Mouse (Mus musculus) kidney, postnatal 14 days (tissue): ENCODE measurements around the gene Adcy5.

Source experiments
- DNase-seq: peaks from one replicate; pipeline ENCODE4 v3.0.0; 2022; ENCODE audit warnings: mixed read lengths

The Adcy5 gene

GRCm38 (mm10) chr16:35156832-35157231 lies 2.2 kb downstream of the Adcy5 start:
- peak; percentile 14 for DNase-seq

DNA sequence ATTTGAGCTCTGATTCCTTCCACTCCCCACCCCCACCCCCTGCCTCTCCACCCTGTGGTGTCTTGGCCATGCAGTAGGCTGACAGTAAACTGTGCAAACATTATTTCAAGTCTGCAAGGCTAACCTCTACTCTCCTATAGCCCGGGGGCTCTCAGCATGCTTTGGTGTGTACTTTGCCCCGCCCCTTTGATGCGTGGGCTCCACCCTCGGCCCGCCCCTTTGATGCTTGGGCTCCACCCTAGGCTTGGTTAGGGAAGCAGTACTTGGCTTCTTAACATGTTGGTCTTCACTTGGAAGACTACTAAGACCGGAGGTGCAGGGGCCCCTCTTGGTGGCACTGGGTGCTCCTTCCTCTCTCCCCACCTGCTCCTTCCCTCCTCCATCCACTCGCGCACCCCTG lies 4.9 kb downstream of the Adcy5 start:
- DNase-seq = no peak

GRCm38 (mm10) chr16:35159991-35160390 lies 5.3 kb downstream of the Adcy5 start:
- no peak for DNase-seq

GRCm38 (mm10) chr16:35164361-35165224 lies 9.9 kb downstream of the Adcy5 start:
- no peak for DNase-seq

DNA sequence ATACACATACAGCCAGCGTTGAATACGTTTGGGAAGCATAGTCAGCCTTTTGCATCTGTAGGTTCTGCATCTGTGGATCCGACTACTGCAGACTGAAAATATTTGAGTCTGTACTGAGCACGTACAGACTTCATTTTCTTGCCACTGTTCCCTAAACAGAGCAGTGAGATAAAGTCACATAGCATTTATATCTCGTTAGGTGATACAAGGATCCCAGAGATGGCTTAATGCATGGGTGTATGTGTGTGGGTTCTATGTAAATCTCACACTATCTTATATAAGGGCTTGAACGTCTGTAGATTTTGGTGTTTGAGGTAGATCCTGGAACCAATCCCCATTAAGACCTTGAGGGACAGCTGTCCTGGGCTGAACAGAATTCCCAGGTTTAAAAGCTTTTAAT lies 10.7 kb downstream of the Adcy5 start:
- DNase-seq = no peak

DNA sequence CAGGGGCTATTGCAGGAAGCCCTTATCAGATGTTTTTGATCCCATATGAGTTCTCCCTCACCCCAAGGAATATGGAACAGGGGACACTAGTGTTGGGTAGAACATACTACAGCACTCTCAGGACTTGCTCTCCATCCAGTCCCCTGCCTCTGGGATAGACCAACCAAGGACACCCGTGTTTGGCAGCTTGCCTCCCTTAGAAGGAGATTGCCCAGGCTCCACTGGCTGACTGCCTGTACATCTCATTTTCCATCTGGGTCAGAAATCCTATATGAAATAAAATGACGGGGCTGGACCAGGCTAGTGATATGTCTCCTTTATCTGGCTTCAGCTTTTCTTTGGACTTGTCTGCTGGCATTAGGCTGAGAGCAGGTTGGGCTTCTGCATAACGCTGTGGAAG lies 11.1 kb downstream of the Adcy5 start:
- DNase-seq = no peak

DNA sequence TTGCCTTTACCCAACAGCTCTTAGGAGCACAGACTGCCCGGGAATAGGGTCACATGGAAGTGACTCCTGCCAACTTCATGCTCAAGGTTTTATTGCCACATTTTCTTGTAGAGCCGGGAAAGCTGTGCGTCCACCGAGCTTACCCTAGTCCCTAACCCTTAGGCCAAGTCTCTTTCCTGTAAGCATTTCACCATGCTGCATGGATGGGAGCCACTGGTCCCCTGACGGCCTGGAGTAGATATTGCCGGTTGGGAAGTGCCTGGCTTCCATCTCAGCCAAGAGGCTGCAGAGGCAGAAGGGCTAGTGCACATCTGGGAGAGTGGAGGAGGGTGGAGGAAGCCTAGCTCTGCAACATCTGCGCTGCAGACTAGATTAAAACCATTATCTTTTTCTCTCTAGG lies 14.8 kb downstream of the Adcy5 start:
- no peak for DNase-seq

DNA sequence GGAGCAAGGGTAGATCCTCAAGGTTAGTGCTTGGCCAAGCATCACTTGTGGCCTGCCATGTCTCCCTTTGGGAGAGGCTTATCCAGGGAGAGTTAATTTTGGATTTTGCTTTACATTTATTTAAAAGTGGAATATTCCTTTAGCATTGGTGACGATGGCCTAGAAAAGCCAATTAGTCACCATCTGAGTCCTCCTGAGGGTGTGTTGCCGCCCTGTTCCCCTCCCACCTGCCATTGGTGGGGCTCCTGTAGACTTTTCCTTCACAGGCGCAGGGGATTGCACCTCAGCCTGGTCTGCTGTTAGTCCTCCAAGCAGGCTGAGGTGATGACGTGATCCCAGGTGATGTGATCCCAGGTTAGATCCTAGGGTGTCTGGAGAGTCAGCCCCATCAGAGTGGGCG lies 17.5 kb downstream of the Adcy5 start:
- DNase-seq = no peak

GRCm38 (mm10) chr16:35178516-35178915 lies 23.8 kb downstream of the Adcy5 start:
- DNase-seq = no peak

GRCm38 (mm10) chr16:35179082-35179481 lies 24.4 kb downstream of the Adcy5 start:
- DNase-seq = peak; percentile 83

GRCm38 (mm10) chr16:35183161-35183560 lies 28.5 kb downstream of the Adcy5 start:
- no peak for DNase-seq

DNA sequence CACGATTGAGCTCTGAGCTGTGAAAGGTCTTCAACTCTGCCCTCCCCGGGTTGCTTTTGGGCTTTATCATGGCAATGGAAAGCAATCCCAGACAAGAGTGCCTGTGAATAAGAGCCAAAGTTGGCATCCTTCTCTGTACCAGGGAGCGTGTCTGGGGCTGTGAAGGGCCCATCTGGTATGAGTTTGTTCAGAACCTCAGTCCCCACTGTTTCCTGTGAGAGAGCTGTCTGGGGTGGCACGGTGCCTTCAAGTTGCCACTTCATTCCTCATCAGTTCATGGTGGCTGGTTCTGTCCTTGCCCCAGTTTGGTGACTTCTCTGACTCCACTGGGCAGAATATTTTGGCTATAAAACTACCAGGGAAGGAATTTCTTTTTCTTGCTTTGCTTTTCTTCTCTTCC lies 33.4 kb downstream of the Adcy5 start:
- DNase-seq = no peak

DNA sequence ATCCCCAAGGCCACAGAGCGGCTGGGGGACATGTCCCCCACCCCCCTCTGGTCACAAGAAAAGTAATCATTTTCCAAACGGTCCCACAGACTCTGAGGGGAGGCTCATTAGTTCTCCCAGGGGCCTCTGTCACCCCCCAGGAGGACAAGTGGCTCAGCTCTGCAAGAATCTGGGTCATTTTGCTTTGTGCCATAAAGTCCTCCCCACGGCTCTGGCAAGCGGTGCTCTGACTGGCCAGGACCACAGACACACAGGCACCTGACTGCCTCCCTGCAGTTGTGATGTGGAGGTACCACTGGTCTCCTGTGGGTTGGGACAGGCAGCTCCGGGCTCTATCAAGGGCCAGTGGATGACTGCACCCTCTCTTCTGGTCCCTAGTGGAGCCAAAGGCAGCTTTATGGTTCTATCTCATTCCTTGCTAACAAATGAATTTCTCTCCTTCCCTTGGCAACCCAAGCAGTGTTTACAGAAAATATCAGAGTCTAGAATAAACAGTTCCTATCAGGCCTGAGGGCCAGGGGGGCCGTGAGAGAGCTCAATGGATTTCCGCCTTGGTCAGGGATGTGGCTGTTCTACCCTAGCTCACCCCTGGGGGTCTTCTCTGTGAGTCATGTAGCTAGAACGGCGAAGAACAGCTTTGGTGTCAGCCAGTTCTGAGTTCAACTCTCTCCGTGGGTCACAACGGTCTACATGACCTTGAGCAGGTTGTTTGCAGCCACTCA lies 34.9 kb downstream of the Adcy5 start:
- peak; percentile 37 for DNase-seq

GRCm38 (mm10) chr16:35190777-35191176 lies 36.1 kb downstream of the Adcy5 start:
- DNase-seq = no peak

DNA sequence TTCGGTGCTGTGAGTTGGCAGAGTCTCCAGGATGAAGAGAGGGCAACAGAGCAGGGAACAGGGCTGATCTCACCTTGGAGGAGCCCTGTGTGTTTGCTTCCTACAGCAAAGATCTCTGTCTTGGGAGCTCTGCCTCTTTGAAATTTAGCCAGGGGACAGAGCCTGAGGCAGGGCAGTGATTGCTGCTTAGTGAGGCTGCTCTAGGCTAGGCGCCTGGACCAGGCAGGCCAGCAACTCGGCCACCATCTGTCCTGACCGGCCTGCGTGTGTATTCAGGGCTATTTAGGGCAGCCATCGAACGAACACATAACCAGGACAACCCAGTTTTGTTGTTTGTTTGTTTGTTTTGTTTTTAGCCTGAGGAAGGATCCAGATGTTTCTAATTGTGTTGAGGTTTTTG lies 36.6 kb downstream of the Adcy5 start:
- peak; percentile 25 for DNase-seq

DNA sequence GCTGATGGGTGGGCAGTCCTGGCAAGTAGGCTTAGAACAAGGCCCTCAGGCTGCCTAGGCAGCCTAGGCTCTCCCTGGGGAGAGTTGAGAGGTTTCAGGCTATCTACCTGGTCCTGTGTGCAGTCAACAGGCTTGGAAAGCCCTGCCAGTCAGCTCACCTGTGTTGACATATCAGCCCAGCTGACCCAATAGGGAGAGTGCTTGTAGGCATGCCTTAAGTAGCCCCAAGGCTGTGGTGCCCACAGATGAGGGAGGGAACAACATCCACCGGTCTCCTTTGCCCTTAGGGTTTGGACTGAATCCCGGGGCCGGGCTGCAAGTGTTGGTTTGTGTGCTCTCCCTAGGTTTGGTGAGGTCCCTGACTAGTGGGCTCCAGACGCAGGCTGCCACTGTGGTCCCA lies 37.8 kb downstream of the Adcy5 start:
- no peak for DNase-seq

DNA sequence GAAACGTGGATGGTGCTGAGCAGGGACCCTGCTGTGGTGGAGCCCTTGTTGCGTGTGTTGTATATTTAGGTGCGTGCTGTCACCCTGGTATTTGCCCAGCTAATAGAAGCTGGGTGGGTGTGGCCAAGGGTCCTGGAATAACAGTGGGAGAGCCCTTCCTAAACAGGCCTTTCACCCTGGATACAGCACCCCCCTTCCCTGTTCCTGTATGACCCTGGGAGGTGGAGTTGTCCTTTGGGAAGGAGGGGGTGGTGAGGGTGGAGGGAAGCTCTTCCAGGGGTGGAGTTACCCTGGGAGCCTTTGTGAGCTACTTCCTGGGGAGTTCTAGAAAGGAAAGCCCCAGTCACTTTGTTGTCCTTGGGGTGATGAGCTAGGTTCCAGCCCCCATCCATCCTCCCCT lies 38.7 kb downstream of the Adcy5 start:
- DNase-seq = peak; percentile 10

DNA sequence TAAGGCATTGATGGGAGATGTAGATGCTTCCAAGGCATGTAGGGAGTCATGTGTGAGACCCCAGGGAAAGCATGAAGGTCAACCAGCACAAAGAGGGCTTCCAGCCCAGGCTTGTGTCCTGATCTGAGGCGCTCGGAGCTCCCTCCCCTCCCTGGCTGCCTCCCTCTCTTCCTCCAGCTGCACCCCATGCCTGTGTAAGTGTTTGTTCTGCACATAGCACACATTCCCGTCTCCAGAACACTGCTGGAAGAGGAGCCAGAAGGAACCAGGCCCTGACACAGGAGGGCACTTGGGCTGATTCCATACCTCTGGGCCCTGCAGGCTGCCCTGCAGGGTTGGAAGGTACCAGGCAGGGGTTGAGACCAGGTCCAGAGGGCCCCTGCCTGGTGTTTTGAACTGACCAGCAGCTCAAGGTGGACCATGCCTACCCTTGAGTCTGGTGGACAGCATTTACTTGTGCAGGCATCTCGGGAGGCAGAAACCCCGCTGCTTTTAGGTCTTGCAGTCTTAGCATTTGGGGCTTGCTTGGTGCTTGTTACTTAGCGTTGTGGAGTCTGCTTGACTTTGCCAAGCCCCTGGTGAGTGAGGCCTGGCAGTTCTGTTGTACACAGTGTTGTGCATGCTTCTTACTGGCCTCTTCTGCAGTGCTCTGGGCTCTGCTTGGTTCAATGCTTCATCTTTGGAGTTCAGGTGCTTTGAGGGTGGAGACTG lies 45.2 kb downstream of the Adcy5 start:
- peak; percentile 56 for DNase-seq

- peak; percentile 75 for DNase-seq
Observed at GRCm38 (mm10) chr16:35200432-35201142, 45.9 kb downstream of the Adcy5 start.

DNA sequence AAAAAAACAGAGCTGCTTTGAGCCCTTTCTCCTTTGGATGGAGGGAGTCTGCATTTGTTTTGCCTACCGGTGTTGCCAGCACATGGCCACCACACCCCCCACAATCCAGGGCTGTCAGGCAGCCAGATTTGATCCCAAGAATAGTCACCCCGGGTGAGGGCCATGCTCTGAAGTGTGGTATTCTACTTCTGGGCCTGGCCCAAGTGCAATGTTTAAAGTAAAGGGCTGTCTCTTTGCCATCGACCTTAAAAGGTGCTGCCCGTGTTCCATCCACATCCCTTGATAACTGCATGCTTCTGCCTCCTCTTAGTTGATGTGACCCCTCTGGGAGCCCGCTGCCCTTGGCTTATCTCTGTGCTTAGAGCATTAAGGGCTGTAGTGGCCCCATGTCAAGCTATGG lies 46.6 kb downstream of the Adcy5 start:
- DNase-seq = no peak

DNA sequence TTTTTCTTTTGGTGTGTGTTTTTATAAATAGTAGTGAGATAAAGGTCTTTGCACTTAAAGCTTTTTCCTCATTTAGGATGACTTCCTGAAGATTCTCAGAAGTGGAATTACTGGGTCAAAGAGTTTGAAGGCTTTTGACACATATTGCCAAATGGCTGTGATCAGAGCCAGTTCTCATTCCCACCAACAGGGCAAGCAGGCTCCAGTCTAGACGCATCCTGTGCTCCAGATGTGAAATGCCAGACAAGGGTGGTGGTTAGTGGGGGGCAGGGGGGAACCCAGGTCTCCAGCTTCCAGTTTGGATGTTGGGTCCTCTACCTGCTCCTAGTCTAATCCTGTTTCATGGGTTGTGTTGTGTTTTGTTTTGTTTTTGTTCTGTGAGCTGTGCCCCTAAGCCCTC lies 48.8 kb downstream of the Adcy5 start:
- DNase-seq = no peak

- no peak for DNase-seq
Observed at GRCm38 (mm10) chr16:35205681-35206080, 51.0 kb downstream of the Adcy5 start.

GRCm38 (mm10) chr16:35206426-35206825 lies 51.7 kb downstream of the Adcy5 start:
- no peak for DNase-seq
